Mouse (Mus musculus) hindbrain, embryonic 10.5 days (tissue): ENCODE measurements at regions not wholly inside any gene's neighbourhood (a gene's known extent, or its start where the extent isn't known, plus 50 kb on each side); places are given as distances from the start of the nearest gene placed in this dataset.

Experiments
- DNase-seq: peaks from one replicate; pipeline ENCODE4 v3.0.0-alpha.2; 2017; ENCODE audit warnings: low spot score
- H3K27ac ChIP-seq: fragments of 300-500 bp; sonication (generic); 2 replicates; pipeline ENCODE4 v1.5.1; 2016; ENCODE audit warnings: mild to moderate bottlenecking, moderate library complexity
- H3K27me3 ChIP-seq: fragments of 300-500 bp; sonication (generic); 2 replicates; pipeline ENCODE4 v1.6.1; 2016; ENCODE audit warnings: mild to moderate bottlenecking; ENCODE audit not compliant: poor library complexity, insufficient read depth, severe bottlenecking
- H3K36me3 ChIP-seq: fragments of 300-500 bp; sonication (generic); 2 replicates; pipeline ENCODE4 v1.6.1; 2016; ENCODE audit warnings: mild to moderate bottlenecking, moderate library complexity
- H3K4me1 ChIP-seq: fragments of 300-500 bp; sonication (generic); replicated peaks from 2 replicates; pipeline ENCODE4 v1.6.1; 2016; ENCODE audit warnings: mild to moderate bottlenecking
- H3K4me3 ChIP-seq: fragments of 300-500 bp; sonication (generic); 2 replicates; pipeline ENCODE4 v1.5.1; 2016; ENCODE audit warnings: mild to moderate bottlenecking, moderate library complexity
- H3K9me3 ChIP-seq: fragments of 300-500 bp; sonication (generic); 2 replicates; pipeline ENCODE4 v1.6.1; 2016; ENCODE audit warnings: mild to moderate bottlenecking, moderate library complexity
- WGBS: fragments of 180-500 bp; shearing (Covaris S2); methylation state at CpG from one replicate; pipeline ENCODE4 v1.1.7; 2016; 5-methylcytosine and 5-hydroxymethylcytosine counted together

GRCm38 (mm10) chrX:62176011-62176410, 107.3 kb upstream of the 4933402E13Rik start:
- Histone ChIP-seq H3K4me3 (no peak overlapping the region), H3K4me1 (no peaks in the 10 kb centered on the region), H3K27ac (no peak overlapping the region), H3K9me3 (no peaks in the 10 kb centered on the region), H3K36me3 (no peaks in the 10 kb centered on the region), H3K27me3 (no peaks in the 10 kb centered on the region)
- no peak for DNase-seq
- 32% methylated on average over 1 of the region's 1 CpGs for WGBS

GRCm38 (mm10) chrX:62180089-62180488, 103.2 kb upstream of the 4933402E13Rik start:
- no peaks in the 10 kb centered on the region for H3K27me3 ChIP-seq
- no peaks in the 10 kb centered on the region for H3K4me1 ChIP-seq
- no peaks in the 10 kb centered on the region for H3K36me3 ChIP-seq
- no peak overlapping the region for H3K4me3 ChIP-seq
- DNase-seq: peak; percentile 8
- 80% methylated on average over 4 of the region's 4 CpGs for WGBS
- H3K9me3 ChIP-seq: no peaks in the 10 kb centered on the region
- H3K27ac ChIP-seq: no peak overlapping the region
